Mouse (Mus musculus) lung, postnatal 10 days (tissue): Measurements from ENCODE around the gene Mrpl10.

Experiments
- DNase-seq: peaks from one replicate; pipeline ENCODE4 v3.0.0; 2021

The Mrpl10 gene

DNA sequence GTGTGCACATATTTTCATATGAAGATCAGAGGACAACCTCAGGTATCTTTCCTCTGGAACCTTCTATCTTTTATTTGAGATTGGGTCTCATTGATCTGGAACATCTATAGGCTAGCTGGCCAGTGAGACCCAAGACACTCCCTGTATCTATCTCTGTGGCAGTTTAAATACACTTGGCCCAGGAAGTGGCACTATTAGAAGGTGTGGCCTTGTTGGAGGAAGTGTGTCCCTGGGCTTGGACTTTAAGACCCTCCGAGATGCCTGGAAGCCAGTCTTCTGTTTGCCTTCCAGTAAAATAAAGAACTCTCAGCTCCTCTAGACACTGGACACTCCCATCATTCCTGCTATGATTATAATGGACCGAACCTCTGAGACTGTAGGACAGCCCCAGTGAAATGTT is 28.4 kb downstream of the Mrpl10 start:
- no peak for DNase-seq

DNA sequence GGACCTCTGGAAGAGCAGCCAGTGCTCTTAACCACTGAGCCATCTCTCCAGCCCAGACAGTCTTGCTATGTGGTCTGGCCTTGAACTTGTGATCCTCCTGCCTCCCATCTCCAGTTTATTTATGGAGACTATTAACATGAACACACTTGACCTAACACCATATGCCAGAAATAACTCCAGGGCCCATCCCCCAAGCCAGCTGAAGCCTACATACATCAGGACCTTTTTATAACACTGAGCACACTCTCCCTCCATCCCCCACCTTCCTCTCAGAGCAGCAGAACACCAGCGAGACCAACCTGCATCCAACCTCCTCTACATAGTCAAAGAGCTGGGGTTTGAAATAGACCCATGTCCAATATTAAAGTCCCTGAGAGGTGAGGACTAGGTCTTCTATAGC is 29.8 kb downstream of the Mrpl10 start:
- no peak for DNase-seq

DNA sequence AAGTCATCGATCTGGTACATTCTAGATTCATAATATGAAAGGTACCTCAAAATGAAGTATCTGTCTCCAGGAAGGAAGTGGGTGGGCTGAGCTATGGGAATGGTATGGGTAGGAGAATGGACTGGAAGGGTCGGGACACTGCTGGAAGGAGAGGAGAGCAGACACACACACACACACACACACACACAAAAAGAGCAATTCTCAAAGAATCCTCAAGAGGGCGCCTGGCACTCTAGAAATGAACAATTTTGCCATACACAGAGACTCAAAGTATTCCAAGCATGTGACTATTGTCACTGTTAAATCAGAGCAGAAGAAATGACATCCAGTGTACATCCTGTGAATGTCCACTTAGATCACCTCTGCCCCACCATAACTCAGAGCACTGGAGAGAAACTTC is 31.2 kb downstream of the Mrpl10 start:
- peak; percentile 69 for DNase-seq

DNA sequence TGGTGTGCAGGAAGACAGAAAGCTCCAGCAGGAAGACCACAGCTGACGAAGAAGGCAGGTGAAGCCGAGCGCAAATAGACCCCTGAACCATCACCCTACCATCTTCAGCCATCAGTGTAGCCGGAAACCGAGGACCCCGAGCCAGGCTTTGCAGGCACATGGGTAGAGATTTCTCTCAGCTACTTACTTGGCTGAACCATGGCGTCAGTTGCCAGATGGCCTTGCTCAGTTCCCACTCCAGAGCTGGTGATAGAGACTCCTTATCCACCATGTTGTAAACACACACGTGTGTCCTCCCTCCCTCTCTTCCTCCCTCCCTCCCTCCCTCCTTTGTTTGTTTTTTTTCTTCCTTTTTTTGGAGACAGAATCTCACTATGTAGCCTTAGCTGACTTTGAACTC is 32.9 kb downstream of the Mrpl10 start:
- DNase-seq = peak; percentile 58

DNA sequence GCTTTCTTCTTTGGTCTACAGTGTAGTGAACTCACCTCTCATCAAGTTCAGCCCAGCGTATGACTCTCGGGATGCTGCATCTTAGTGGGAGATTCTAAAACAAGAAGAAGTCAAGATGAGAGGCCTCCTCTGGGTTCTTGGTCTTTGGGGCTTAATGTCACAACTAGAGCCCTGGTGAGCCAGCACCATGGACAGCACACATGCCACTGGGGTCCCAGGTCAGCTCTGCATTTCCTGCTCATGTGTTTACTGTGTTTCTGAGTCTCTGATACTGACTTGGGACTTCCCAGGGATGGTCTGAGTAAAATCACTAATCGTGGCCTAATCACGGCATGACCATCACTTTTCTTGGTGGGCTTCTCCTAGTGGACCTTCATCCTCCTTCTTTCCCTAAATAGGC is 37.4 kb downstream of the Mrpl10 start:
- DNase-seq = peak; percentile 36

DNA sequence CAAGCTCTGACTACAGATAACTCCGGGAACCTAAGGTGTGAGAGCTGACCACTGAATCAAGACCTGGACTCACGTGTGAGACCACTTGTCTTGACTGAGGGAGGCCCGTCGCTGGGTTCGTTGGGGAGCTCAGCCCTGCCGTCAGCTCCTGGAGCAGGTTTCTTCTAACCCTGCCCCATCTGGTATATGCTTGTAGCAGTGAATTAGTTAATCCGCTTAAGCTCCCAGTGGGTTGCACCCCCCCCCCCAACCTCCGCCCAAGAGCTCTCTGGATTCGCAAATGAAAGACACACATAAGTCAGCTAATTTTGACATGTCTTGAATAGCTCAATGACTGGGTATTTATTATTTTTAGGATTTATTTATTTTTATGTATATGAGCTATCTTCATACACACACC is 38.9 kb downstream of the Mrpl10 start:
- DNase-seq = no peak

DNA sequence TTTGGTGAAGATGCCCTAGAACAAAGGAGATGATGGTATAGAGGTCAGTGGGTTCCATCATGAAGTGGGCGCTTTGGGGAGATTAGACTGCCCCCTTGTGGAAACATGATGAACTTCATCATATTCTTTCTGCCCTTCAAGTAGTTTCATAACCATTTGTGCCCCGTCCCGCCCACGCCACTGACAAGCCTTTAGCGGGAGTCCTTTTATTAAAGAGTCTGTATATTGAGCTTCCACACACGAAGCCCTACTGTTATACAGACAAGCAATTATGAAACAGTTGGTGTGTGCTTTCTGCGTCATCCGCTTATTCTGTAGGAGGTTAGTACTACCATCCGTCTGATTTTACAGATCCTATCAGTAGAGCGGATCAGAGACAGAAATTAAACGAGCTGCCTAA is 41.6 kb downstream of the Mrpl10 start:
- peak; percentile 80 for DNase-seq

DNA sequence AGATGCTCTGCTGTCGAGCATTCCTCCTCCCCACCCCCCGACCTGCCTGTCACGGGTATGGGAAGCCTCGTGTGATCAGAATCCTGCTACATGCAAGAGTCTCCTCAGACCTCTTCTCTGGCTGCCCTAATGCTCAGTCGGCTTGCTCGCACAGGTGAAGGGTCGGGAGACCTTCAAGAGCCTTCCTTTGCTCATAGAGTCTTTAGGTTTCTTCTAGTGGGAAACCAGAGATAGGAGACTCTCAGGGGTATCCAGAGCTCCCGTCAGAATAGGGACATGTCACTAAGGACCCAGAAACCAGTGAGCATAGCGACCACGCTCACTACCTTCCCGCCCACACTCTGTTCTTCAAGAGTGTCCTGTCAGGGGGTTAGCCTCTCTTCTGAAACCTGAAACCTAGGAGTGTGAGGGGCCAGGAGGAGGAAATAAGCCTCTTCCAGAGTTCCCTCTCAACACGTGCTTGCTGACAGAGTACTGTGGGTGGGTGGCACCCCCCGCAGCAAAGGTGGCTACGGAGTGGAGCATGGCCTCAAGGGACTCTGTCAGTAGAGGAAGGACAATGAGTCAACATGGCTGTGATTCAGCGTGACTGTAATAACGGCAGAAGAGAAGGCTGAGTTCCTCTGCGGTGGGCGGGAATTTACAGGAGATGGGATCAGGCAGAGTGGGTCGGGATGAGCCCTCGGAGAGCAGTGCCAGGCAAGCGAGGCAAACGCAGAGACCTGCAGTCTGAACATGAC is 42.2 kb downstream of the Mrpl10 start:
- DNase-seq = no peak

DNA sequence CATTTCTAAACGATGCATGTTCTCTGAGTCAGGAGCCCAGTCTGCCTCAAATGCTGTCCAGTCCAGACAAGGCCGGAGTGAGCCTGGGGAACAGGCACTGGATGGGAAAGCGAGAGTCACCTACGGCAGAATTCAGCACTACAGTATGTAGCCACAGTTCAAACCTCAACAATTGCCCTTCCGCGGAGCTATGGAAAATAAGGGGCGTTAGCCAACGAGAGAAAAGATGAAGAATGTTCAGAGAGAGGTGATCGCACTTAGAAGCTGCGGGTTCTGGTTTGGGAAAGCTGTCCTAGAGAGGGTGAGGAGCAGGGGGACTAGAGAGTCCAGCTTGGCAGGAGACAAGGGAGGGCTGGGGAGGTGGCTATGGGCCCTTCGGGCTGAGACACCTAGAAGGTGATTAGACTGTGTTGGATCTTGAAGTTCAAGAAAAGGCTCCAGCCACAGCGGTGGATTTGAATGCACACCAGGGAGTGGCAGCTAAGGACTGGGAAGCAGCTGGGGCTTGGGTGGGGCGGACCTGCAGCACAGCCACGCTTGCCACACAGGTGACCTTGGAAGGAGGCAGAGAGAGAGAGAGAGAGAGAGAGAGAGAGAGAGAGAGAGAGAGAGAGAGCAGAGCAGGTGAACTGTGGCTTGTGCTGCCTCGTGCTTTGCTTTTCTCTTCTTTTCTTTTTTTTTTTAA is 43.6 kb downstream of the Mrpl10 start:
- no peak for DNase-seq

DNA sequence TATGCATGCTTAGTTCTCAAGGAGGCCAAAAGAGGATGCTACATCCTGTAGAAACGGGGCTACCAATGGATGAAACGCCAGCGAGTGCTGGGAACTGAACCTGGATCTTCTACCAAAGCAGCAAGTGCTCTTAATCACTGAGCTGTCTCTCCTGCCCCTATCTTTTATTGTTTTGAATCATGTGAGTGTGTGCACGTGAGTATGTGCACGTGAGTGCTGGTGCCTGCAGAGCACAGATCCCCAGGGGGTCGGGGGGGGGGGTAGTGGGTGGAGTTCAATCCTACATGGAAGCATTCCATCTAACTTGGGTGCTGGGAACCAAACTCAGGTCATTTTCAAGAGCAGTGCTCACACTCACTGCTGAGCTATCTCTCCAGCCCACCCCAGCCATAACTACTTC is 45.0 kb downstream of the Mrpl10 start:
- DNase-seq = no peak

DNA sequence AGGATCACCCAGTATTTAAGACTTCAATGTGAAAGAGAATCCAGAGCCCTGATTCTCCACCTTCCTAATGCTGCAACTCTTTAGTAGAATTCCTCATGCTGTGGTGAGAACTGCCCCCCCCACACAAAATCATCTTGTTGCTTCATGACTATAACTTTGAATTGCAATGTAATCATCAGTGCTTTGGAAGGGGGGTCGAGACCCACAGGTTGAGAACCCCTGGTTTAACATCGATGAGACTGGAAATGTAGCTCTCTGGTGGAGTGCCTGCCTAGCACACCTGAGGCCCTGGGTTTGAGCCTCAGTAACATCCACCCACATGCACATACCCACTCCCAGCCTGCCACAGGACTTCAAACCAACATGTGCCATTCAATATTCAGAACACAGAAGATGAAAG is 53.2 kb downstream of the Mrpl10 start:
- DNase-seq = no peak

DNA sequence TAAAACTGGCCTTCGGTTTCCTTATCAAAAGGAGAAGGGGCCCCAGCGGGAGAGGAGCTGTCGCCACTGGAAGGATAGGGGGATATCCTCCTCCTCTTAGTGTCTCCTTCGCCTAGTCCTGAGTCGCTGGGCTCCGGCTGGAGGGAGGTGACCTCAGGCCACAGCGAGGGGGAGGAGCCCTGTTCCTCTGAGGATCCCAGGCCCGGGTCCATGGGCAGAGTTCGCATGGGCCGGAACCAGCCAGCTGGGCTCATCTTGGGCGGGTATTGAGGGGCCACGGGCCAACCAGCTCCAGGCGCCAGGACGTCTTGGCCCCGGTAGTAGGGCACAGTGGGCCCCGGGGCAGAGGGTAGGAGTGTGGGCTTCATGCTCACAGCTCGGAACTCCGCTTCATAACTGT is 57.4 kb downstream of the Mrpl10 start:
- peak; percentile 53 for DNase-seq
